Mouse (Mus musculus) embryonic facial prominence, embryonic 15.5 days (tissue): ENCODE measurements at regions not wholly inside any gene's neighbourhood (a gene's known extent, or its start where the extent isn't known, plus 50 kb on each side); places are given as distances from the start of the nearest gene placed in this dataset.

Experiments used
- ATAC-seq: fragments of 200-750 bp; cut with Nextera tagmentation; 2 replicates; pipeline ENCODE4 v1.8.0; 2017; ENCODE audit warnings: low read depth, moderate TSS enrichment; ENCODE audit not compliant: insufficient number of reproducible peaks, low FRiP score, low TSS enrichment
- H3K27ac ChIP-seq: fragments of 300-500 bp; sonication (generic); replicated peaks from 2 replicates; pipeline ENCODE4 v1.5.1; 2015; ENCODE audit warnings: mild to moderate bottlenecking, inconsistent platforms
- H3K27me3 ChIP-seq: fragments of 300-500 bp; sonication (generic); 2 replicates; pipeline ENCODE4 v1.6.1; 2015; ENCODE audit warnings: inconsistent platforms
- H3K36me3 ChIP-seq: fragments of 300-500 bp; sonication (generic); 2 replicates; pipeline ENCODE4 v1.6.1; 2015; ENCODE audit warnings: mild to moderate bottlenecking, inconsistent platforms
- H3K4me1 ChIP-seq: fragments of 300-500 bp; sonication (generic); 2 replicates; pipeline ENCODE4 v1.6.1; 2015; ENCODE audit warnings: inconsistent platforms
- H3K4me2 ChIP-seq: fragments of 300-500 bp; sonication (generic); replicated peaks from 2 replicates; pipeline ENCODE4 v1.6.1; 2015; ENCODE audit warnings: mild to moderate bottlenecking, inconsistent platforms
- H3K4me3 ChIP-seq: fragments of 300-500 bp; sonication (generic); replicated peaks from 2 replicates; pipeline ENCODE4 v1.5.1; 2015; ENCODE audit warnings: mild to moderate bottlenecking, inconsistent platforms
- H3K9ac ChIP-seq: fragments of 300-500 bp; sonication (generic); 2 replicates; pipeline ENCODE4 v1.6.1; 2015; ENCODE audit warnings: inconsistent platforms
- H3K9me3 ChIP-seq: fragments of 300-500 bp; sonication (generic); replicated peaks from 2 replicates; pipeline ENCODE4 v1.6.1; 2016; ENCODE audit warnings: inconsistent platforms
- WGBS: fragments of 180-500 bp; shearing (Covaris S2); methylation state at CpG from one replicate; pipeline ENCODE4 v1.1.7; 2015; 5-methylcytosine and 5-hydroxymethylcytosine counted together

GRCm38 (mm10) chr2:46244697-46245096 lies 1127.5 kb upstream of the Zeb2 start:
- WGBS, result 66% methylated on average over 3 of the region's 3 CpGs
- no peak overlapping the region for H3K9ac ChIP-seq
- no peaks in the 10 kb centered on the region for H3K27me3 ChIP-seq
- no peak for ATAC-seq
- no peaks in the 10 kb centered on the region for H3K9me3 ChIP-seq
- no peaks in the 10 kb centered on the region for H3K36me3 ChIP-seq
- H3K4me1 ChIP-seq, result no peaks in the 10 kb centered on the region
- H3K4me2 ChIP-seq, result no peak overlapping the region
- H3K27ac ChIP-seq, result no peak overlapping the region
- H3K4me3 ChIP-seq, result no peak overlapping the region

GRCm38 (mm10) chr2:46242806-46243205 lies 1125.6 kb upstream of the Zeb2 start:
- H3K27me3 ChIP-seq, result no peaks in the 10 kb centered on the region
- no peaks in the 10 kb centered on the region for H3K4me1 ChIP-seq
- H3K9ac ChIP-seq, result no peak overlapping the region
- no peaks in the 10 kb centered on the region for H3K36me3 ChIP-seq
- no peak overlapping the region for H3K4me3 ChIP-seq
- H3K27ac ChIP-seq, result no peak overlapping the region
- no peak overlapping the region for H3K4me2 ChIP-seq
- no peaks in the 10 kb centered on the region for H3K9me3 ChIP-seq
- no peak for ATAC-seq

- Histone ChIP-seq H3K27ac (no peak overlapping the region), H3K4me3 (no peak overlapping the region), H3K27me3 (no peaks in the 10 kb centered on the region), H3K36me3 (no peaks in the 10 kb centered on the region), H3K4me1 (no peaks in the 10 kb centered on the region), H3K9ac (no peak overlapping the region), H3K9me3 (no peaks in the 10 kb centered on the region), H3K4me2 (no peak overlapping the region)
- 65% methylated on average over 4 of the region's 4 CpGs for WGBS
- no peak for ATAC-seq
These were observed 1122.7 kb upstream of the Zeb2 start for GRCm38 (mm10) chr2:46239874-46240273.

- Histone ChIP-seq H3K36me3 (no peaks in the 10 kb centered on the region), H3K4me2 (no peak overlapping the region), H3K9ac (no peak overlapping the region), H3K9me3 (no peaks in the 10 kb centered on the region), H3K4me3 (no peak overlapping the region), H3K27ac (no peak overlapping the region), H3K4me1 (no peaks in the 10 kb centered on the region), H3K27me3 (no peaks in the 10 kb centered on the region)
- no peak for ATAC-seq
- 75% methylated on average over 2 of the region's 2 CpGs for WGBS
These were observed 1113.7 kb upstream of the Zeb2 start for GRCm38 (mm10) chr2:46230791-46231450.

GRCm38 (mm10) chr2:46218336-46218957 lies 1101.3 kb upstream of the Zeb2 start:
- no peaks in the 10 kb centered on the region for H3K4me1 ChIP-seq
- H3K36me3 ChIP-seq, result no peaks in the 10 kb centered on the region
- no peak for ATAC-seq
- H3K27ac ChIP-seq, result no peak overlapping the region
- WGBS, result 94% methylated on average over 7 of the region's 7 CpGs
- no peak overlapping the region for H3K4me3 ChIP-seq
- no peak overlapping the region for H3K9ac ChIP-seq
- no peaks in the 10 kb centered on the region for H3K9me3 ChIP-seq
- no peak overlapping the region for H3K4me2 ChIP-seq
- no peaks in the 10 kb centered on the region for H3K27me3 ChIP-seq

GRCm38 (mm10) chr2:46199341-46199740 lies 1082.1 kb upstream of the Zeb2 start:
- H3K4me3 ChIP-seq, result no peak overlapping the region
- ATAC-seq, result no peak
- no peak overlapping the region for H3K4me2 ChIP-seq
- H3K9ac ChIP-seq, result no peak overlapping the region
- H3K27me3 ChIP-seq, result no peaks in the 10 kb centered on the region
- WGBS, result 53% methylated on average over 1 of the region's 1 CpGs
- no peaks in the 10 kb centered on the region for H3K4me1 ChIP-seq
- H3K27ac ChIP-seq, result no peak overlapping the region
- H3K36me3 ChIP-seq, result no peaks in the 10 kb centered on the region
- H3K9me3 ChIP-seq, result no peaks in the 10 kb centered on the region

- Histone ChIP-seq H3K27ac (no peak overlapping the region), H3K4me1 (no peaks in the 10 kb centered on the region), H3K36me3 (no peaks in the 10 kb centered on the region), H3K4me2 (no peak overlapping the region), H3K9me3 (no peaks in the 10 kb centered on the region), H3K9ac (no peak overlapping the region), H3K4me3 (no peak overlapping the region), H3K27me3 (no peaks in the 10 kb centered on the region)
- ATAC-seq, result no peak
These were observed 1070.2 kb upstream of the Zeb2 start for GRCm38 (mm10) chr2:46187265-46187888.

- WGBS, result 29% methylated on average over 2 of the region's 2 CpGs
- no peak for ATAC-seq
- no peaks in the 10 kb centered on the region for H3K9me3 ChIP-seq
These were observed 1066.0 kb upstream of the Zeb2 start for GRCm38 (mm10) chr2:46183241-46183640.

GRCm38 (mm10) chr2:46179741-46180140 lies 1062.5 kb upstream of the Zeb2 start:
- Histone ChIP-seq H3K9ac (no peak overlapping the region), H3K4me1 (no peaks in the 10 kb centered on the region), H3K9me3 (no peaks in the 10 kb centered on the region), H3K36me3 (no peaks in the 10 kb centered on the region), H3K27me3 (no peaks in the 10 kb centered on the region), H3K27ac (no peak overlapping the region), H3K4me3 (no peak overlapping the region), H3K4me2 (no peak overlapping the region)
- WGBS, result 56% methylated on average over 4 of the region's 4 CpGs
- ATAC-seq, result no peak

More at GRCm38 (mm10) chr2:46183241-46183640, 1066.0 kb upstream of the Zeb2 start:
- Histone ChIP-seq H3K27me3 (no peaks in the 10 kb centered on the region), H3K27ac (no peak overlapping the region), H3K4me2 (no peak overlapping the region), H3K9ac (no peak overlapping the region), H3K4me1 (no peaks in the 10 kb centered on the region), H3K4me3 (no peak overlapping the region), H3K36me3 (no peaks in the 10 kb centered on the region)

GRCm38 (mm10) chr2:46168488-46168887 lies 1051.3 kb upstream of the Zeb2 start:
- H3K4me2 ChIP-seq, result no peak overlapping the region
- WGBS, result 43% methylated on average over 1 of the region's 1 CpGs
- H3K27me3 ChIP-seq, result no peaks in the 10 kb centered on the region
- no peak overlapping the region for H3K27ac ChIP-seq
- H3K4me1 ChIP-seq, result no peaks in the 10 kb centered on the region
- H3K36me3 ChIP-seq, result no peaks in the 10 kb centered on the region
- no peak for ATAC-seq
- H3K4me3 ChIP-seq, result no peak overlapping the region
- H3K9ac ChIP-seq, result no peak overlapping the region
- no peaks in the 10 kb centered on the region for H3K9me3 ChIP-seq

- H3K9me3 ChIP-seq, result no peaks in the 10 kb centered on the region
- H3K4me1 ChIP-seq, result no peaks in the 10 kb centered on the region
- H3K4me2 ChIP-seq, result no peak overlapping the region
- H3K36me3 ChIP-seq, result no peaks in the 10 kb centered on the region
- H3K4me3 ChIP-seq, result no peak overlapping the region
- no peak overlapping the region for H3K9ac ChIP-seq
- no peak overlapping the region for H3K27ac ChIP-seq
- WGBS, result 83% methylated on average over 3 of the region's 3 CpGs
- ATAC-seq, result no peak
- no peaks in the 10 kb centered on the region for H3K27me3 ChIP-seq
These were observed 1032.7 kb upstream of the Zeb2 start for GRCm38 (mm10) chr2:46149848-46150247.

- Histone ChIP-seq H3K4me3 (no peak overlapping the region), H3K9ac (no peak overlapping the region), H3K4me2 (no peak overlapping the region), H3K27ac (no peak overlapping the region), H3K36me3 (no peaks in the 10 kb centered on the region), H3K9me3 (no peaks in the 10 kb centered on the region), H3K27me3 (no peaks in the 10 kb centered on the region), H3K4me1 (no peaks in the 10 kb centered on the region)
- 64% methylated on average over 3 of the region's 3 CpGs for WGBS
- no peak for ATAC-seq
These were observed 1002.7 kb upstream of the Zeb2 start for GRCm38 (mm10) chr2:46119871-46120270.
